Mouse (Mus musculus) 416B (cell line): ENCODE results near the gene Gpr155.
A peak's percentile ranks its signal among the peaks of the same experiment; 100 is the strongest.

Experiments
- DNase-seq: peaks from one replicate; pipeline ENCODE4 v3.0.0; 2011; ENCODE audit warnings: low read depth

Gpr155 gene

DNA sequence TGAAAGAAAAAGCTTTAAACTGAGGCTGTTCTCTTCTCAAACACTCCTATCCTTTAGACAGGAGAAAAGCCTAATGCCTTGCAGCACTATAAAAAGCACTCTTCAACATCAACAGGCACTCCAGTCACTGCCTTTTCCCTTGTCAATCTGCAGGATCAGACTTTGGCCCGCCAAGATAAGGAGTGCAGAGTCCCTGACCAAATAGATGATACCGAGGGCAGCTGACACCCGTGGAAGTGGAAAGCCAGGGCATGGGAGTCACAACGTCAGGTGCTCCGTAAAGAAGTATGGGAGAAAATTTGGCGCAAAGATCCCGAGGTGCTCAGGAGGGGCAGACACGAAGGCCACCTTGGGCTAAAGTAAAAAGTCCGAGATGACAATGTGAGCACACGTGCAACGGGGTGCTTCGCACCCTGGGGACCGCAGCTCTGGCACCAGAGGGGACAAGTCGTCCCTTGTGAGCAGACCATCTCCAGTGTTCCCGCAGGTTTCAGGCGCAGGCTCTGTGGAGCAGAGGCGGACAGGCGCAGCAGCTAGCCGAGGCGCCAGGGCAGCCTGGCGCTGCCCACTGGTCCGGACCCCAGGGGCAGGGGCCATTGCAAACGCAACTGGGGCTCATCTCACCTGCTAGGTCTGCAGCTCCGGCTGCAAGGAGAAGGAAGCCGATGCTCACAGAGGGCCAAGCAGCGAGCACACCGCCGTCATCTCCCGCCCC lies 574 bp downstream of the Gpr155 start:
- DNase-seq, result peak; percentile 25

DNA sequence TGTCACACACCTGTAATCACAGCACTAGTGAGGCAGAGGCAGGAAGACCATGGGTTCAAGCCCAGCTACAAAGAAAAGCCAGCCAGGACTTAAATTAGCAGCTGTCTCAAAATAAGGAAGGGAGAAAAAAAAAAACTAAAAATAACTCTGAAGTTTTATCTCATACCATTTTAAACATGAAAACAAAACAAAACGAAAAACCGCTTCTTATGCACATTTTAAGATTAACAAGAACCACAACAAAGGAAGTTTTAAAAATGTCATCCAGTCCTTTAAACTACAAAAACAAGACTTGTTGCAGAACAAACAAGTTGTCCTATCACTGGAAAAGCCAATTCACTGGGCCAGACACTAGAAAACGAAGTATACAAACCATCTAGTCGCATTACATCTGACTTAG lies 1.2 kb downstream of the Gpr155 start:
- no peak for DNase-seq

- DNase-seq, result no peak
Measured at GRCm38 (mm10) chr2:73380298-73380975, 5.9 kb downstream of the Gpr155 start.

GRCm38 (mm10) chr2:73379656-73380055 lies 6.7 kb downstream of the Gpr155 start:
- DNase-seq, result no peak

GRCm38 (mm10) chr2:73378326-73378725 lies 8.0 kb downstream of the Gpr155 start:
- DNase-seq, result no peak

GRCm38 (mm10) chr2:73371530-73372335 lies 14.6 kb downstream of the Gpr155 start:
- no peak for DNase-seq

GRCm38 (mm10) chr2:73363448-73363847 lies 22.9 kb downstream of the Gpr155 start:
- peak; percentile 24 for DNase-seq

DNA sequence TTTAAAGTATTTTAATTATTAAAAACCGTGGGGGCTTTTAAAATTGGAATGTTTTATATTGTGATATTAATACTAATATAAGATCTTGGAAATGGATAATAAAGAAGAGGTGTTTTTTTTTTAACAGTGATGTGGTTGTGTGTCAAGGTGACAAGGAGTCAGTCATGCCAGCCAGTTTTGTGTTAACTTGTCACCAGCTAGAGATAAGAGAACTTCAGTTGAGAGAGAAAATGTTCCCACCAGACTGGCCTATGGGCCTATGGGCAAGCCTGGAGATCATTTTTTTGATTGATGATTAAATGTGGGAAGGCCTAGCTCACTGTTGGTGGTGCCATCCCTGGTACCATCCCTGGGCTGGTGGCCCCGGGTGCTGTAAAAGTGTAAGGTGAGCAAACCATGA lies 25.8 kb downstream of the Gpr155 start:
- DNase-seq, result no peak

- DNase-seq, result no peak
Measured at GRCm38 (mm10) chr2:73359941-73360340, 26.4 kb downstream of the Gpr155 start.

DNA sequence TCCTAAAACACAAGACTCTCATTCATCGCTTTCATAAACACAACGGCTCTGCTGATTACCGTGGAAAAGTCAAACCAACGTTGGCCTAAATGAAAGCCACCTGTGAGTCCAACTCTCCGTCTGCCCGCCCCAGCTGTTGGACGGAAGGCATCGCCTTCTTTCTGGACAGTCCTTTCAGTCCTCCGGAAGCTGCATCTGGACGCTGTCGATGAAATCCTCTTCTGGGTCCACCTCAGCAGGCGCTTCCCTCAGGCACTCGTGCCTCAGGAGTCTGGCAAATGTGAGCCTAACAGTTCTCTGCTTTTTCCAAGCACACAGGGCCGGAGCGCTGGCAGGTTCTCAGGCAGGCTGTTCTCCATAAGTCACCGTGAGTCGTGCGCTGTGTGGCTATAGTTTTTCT lies 29.4 kb downstream of the Gpr155 start:
- DNase-seq, result no peak

DNA sequence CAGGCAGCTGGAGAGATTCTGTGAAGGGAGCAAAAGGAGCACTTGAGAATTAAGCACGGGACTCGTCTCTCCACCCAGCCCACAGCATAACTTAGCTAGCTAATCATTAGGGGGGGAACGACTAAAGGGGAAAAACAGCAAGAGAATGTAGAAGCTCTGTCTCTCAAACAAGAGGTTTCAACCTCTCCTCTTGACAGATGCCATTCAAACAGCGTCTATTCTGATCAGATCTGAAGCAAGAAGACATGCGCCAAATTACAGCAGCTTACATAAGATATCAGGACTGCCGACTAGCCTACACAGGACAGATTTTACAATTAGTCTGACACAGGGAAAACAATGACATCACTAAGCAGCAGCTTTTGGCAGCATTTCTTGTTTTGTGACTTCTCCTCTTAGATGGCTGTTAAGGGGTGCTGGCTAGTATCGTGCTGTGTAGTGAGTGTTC lies 34.4 kb downstream of the Gpr155 start:
- no peak for DNase-seq

- no peak for DNase-seq
Measured at GRCm38 (mm10) chr2:73351496-73351895, 34.9 kb downstream of the Gpr155 start.

GRCm38 (mm10) chr2:73348221-73348620 lies 38.2 kb downstream of the Gpr155 start:
- DNase-seq, result no peak

DNA sequence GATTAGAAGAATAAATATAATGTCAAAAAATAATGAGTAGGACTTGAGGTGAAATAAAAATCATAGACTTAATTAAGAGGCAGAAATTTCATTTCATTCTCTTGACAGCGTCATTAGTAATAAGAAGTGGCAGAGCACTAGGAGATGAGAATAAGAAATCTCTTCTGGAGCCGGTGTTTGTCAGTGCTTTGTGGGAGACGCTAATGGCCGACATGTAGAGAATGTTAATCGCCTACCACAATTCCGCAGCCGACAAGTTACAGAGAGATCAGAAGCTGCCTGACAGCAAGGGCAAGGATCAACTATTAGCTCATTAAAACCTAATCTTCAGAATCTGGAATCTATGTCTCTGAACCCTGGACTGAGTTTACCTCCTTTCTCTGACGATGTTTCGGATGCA lies 38.6 kb downstream of the Gpr155 start:
- no peak for DNase-seq

GRCm38 (mm10) chr2:73347136-73347535 lies 39.2 kb downstream of the Gpr155 start:
- DNase-seq, result no peak

DNA sequence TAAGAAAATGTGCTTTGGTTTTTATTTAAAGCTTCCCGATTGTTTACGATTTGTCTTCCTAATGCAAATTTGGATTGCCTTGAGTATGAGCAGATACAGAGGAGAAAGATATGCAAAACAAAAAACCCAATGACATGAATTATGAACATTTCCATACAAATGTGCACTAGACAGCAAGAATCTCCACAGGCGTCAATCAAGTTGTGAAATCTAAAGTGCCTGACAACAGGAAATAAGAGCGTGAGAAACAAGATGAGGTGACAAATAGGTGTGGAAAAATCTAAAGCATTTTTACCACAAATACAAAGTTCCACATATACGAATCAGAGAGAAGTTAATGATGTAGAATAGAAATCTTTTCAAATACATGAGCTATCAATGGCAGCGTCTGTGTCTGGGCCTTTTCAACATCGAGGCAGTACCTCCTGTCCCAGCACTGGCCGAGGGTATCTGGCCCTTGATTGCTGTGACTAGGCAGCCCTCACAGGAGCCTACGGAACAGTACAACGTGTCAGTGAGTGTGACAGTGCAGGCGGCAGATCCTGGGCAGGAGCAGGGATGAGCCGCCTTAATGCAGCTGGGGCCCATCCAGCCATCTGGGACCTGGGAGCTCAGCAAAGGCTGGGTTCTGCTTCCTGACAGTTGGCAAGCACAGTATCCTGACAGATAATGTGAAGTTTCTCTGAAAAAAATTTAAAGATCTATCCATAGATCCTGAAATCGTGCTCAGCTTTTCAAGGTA lies 39.9 kb downstream of the Gpr155 start:
- no peak for DNase-seq

DNA sequence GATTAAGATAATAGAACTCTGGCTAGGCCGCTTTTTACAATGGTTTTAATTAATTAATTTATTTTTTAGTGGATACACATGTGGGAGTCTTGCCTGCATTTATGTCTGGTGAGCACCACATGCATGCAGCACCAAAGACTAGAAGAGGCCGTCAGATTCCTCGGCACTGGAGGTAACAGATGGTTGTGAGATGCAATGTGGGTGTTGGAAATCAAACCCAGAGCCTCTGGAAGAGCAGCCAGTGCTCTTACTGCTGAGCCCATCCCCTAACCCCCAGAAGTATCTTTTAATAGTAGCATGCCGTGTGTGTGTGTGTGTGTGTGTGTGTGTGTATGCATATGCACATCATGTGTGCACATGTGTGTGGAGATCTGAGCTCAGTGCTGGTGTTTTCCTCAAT lies 41.2 kb downstream of the Gpr155 start:
- DNase-seq, result no peak

DNA sequence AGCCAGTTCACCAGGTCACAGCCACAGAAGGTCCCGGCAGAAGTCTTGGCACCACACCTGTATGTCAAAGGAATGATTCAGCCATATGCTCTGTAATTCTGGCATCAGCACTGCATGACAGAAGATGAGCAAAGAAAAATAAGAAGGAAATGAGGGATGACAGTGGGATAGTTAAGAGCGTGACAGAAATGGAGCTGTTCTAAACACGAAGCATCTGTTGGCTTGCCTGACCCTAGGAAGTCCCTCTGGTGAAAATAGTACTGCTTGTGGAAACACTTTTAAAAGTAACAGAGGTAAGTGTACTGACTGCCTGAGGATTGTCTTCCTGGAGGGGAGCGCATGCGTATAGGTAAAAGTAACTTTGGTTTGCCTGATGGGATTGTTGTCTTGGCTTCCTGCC lies 42.7 kb downstream of the Gpr155 start:
- no peak for DNase-seq

DNA sequence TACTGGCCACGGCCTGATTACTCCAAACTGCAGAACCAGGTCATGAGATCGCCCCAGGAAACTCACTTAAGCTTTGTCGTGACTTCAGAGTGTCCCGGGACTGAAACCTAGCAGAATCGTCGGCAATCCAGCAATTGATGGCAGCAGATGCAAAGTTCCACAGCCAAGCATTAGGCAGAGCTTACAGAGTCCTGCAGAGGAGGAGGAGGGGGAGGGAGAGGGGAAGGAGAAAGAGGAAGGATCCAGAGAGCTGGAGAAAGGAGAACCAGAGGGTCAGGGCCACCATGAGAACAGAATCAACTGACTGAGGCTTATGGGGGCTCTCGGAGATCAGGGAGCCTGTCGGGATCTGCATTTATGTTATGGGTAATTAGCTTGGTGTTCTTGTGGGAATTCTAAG lies 48.0 kb downstream of the Gpr155 start:
- no peak for DNase-seq

DNA sequence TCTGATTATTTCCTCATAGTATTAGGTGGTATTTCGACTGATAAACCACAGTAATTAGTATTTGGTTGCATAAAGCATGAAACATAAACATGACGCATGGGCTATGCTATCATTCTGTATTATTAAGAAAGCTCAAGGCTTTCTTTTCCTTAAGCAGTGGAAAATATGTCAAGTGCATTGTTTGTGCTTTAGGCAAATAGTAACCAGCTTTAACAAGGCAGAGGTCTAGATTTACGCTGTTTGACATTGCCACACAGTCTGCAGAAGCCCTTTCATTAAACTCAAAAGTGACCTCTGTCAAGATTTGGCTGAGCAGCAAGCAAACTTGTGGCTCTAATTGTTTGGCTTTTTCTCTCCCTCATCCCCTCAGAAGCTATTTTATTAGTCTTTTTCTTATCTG lies 50.4 kb downstream of the Gpr155 start:
- no peak for DNase-seq

DNA sequence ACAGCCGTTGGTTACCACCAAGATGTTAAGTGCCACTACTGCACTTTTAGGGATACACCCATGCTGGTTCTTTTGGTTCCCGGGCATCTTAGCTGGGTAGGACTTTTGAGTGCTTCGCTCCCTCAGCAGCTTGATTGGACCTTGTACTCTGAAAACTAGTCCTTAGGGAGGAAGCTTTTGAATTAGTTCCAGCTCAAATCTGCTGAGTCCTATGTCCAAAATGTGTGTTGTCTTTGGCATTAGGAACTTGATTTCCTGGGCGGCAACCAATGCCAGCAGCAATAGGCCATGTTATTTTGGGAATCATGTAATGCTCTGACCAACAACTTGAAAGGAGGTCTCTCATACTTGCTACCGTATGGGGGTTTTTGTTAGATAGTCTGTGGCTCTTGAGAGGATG lies 60.5 kb downstream of the Gpr155 start:
- DNase-seq, result no peak

GRCm38 (mm10) chr2:73322991-73323390 lies 63.4 kb downstream of the Gpr155 start:
- DNase-seq, result no peak
